8 mouse cellular contexts compared by ENCODE assay signal in the genomic region with DNA sequence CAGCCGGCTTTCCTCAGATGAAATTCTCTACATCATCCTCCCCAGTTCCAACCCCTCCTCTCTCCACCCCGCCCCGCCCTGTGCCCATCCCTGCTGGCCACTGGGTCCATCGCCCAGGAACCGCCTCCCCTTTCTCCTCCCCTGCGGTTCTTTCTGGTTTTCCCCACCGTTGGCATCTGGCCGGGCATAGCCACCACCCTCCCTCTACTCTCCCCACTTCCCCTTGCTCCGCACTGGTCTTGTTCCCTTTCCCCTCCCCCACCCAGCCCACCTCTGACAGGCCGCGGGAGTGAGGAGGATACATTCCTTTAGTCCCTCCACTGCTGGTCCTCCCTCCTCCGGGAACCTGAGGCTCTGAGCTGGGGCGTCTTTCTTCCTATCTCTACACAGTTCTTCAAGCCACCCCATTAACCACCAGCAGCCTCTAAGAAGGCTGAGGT. TPM values are rescaled to one million over a fixed set of nuclear protein-coding genes. Genes with fewer than 3 reads are reported as not detected.
DNase-seq lines count a peak whose midpoint lies in the region; ATAC-seq and TF ChIP-seq lines count a peak whose summit lies in the region.

No protein-coding gene starts in this region.

- WGBS in liver, embryonic 12.5 days (ENCODE audit: insufficient replicate concordance) = 3% methylated on average over 13 of the region's 13 CpGs
- under 1% methylated on average over 12 of the region's 13 CpGs for WGBS in stomach, embryonic 14.5 days
- 7% methylated on average over 13 of the region's 13 CpGs for WGBS in heart, adult 2 months

- no peak overlapping the region for H3K9ac ChIP-seq in liver, embryonic 12.5 days
- no peak overlapping the region for H3K9ac ChIP-seq in stomach, embryonic 14.5 days (replicated peaks; ENCODE audit: low read depth, low read length)
- no peak overlapping the region for H3K9ac ChIP-seq in heart, adult 2 months (ENCODE audit: low read depth, low read length)

- no peak for TF ChIP-seq POLR2A in heart, adult 2 months (IDR thresholded peaks at IDR 0.05; ENCODE audit: insufficient read depth, low read depth, low read length)

- H3K36me3 ChIP-seq in liver, embryonic 12.5 days = no peaks in the 10 kb centered on the region
- H3K36me3 ChIP-seq in stomach, embryonic 14.5 days (ENCODE audit: control insufficient read depth, insufficient read depth, low read length) = no peaks in the 10 kb centered on the region
- no peaks in the 10 kb centered on the region for H3K36me3 ChIP-seq in heart, adult 2 months (ENCODE audit: control insufficient read depth, insufficient read depth, low read length)

- no peak overlapping the region for H3K27ac ChIP-seq in liver, embryonic 12.5 days
- no peak overlapping the region for H3K27ac ChIP-seq in stomach, embryonic 14.5 days (ENCODE audit: low read length)
- no peak overlapping the region for H3K27ac ChIP-seq in heart, adult 2 months

- peak overlapping the region; percentile 61; the same call in 1 of the 2 replicates for H3K4me2 ChIP-seq in liver, embryonic 12.5 days
- peak overlapping the region; percentile 92 for H3K4me2 ChIP-seq in stomach, embryonic 14.5 days (replicated peaks; ENCODE audit: low read depth, low read length)

- H3K9me3 ChIP-seq in liver, embryonic 12.5 days (replicated peaks) = no peaks in the 10 kb centered on the region
- no peaks in the 10 kb centered on the region for H3K9me3 ChIP-seq in stomach, embryonic 14.5 days (ENCODE audit: control insufficient read depth, low read depth, low read length)

- intact Hi-C loops in heart, adult 2 months (cut with DNase I) = no loop called here

- H3K27me3 ChIP-seq in liver, embryonic 12.5 days (replicated peaks) = peaks cover 67% of the 10 kb centered on the region
- H3K27me3 ChIP-seq in stomach, embryonic 14.5 days (ENCODE audit: control insufficient read depth, insufficient read depth, low read length) = no peaks in the 10 kb centered on the region; the same call in 1 of the 2 replicates
- peaks cover 9% of the 10 kb centered on the region for H3K27me3 ChIP-seq in heart, adult 2 months (ENCODE audit: control insufficient read depth, insufficient read depth, low read length)

- H3K4me1 ChIP-seq in liver, embryonic 12.5 days = peaks cover 19% of the 10 kb centered on the region
- peaks cover 10% of the 10 kb centered on the region for H3K4me1 ChIP-seq in stomach, embryonic 14.5 days (ENCODE audit: control insufficient read depth, insufficient read depth, low read length)
- no peaks in the 10 kb centered on the region for H3K4me1 ChIP-seq in heart, adult 2 months (ENCODE audit: control insufficient read depth, insufficient read depth, low read length)

- H3K79me2 ChIP-seq in heart, adult 2 months (replicated peaks; ENCODE audit: control insufficient read depth, insufficient read depth, low read length) = no peaks in the 10 kb centered on the region

- ATAC-seq in liver, embryonic 12.5 days = peak; percentile 63
- ATAC-seq in stomach, embryonic 14.5 days (ENCODE audit: insufficient number of reproducible peaks, insufficient read depth, low FRiP score, low read depth) = no peak

- TF ChIP-seq EP300 in heart, adult 2 months (IDR thresholded peaks at IDR 0.05; ENCODE audit: insufficient read depth, low read depth, low read length) = no peak

- H3K4me3 ChIP-seq in liver, embryonic 12.5 days = no peak overlapping the region
- H3K4me3 ChIP-seq in stomach, embryonic 14.5 days (ENCODE audit: low read depth, low read length) = peak overlapping the region; percentile 52
- no peak overlapping the region for H3K4me3 ChIP-seq in heart, adult 2 months

- no peak for TF ChIP-seq CTCF in heart, adult 2 months (IDR thresholded peaks at IDR 0.05)

- DNase-seq in ovary, postnatal 36 days (ENCODE audit: low spot score) = peak; percentile 10
- DNase-seq in ovary, adult 18-20 months (ENCODE audit: low spot score) = no peak
- DNase-seq in cerebellum, postnatal 36 days = peak; percentile 83 to 88
- peak; percentile 8 for DNase-seq in gastrocnemius, postnatal 10 days
- no peak for DNase-seq in kidney, adult 8-10 months
- no peak for DNase-seq in heart, adult 2 months

RNA-seq across cellular contexts. Expression of a gene that starts 1.5 kb away (rescaled TPM):
- total RNA-seq in gastrocnemius, postnatal 10 days (2021) = 10 to 100 TPM; 22.9 to 31.4 TPM
- 1.1 and 1.3 TPM in 2 replicates for polyA plus RNA-seq in liver, embryonic 12.5 days (2016; fragmentation: Nextera tagmentation; extraction: Ambion mirVana)
- polyA plus RNA-seq in stomach, embryonic 14.5 days (2014; fragmentation: Nextera tagmentation; extraction: Ambion mirVana) = 8.8 and 10.1 TPM in 2 replicates
- total RNA-seq in heart, adult 2 months (2021) = 1 to 10 TPM; 1.6 to 2.6 TPM
- polyA plus RNA-seq in heart, adult 2 months (2012; rRNA removed) = 4.1 and 8.1 TPM in 2 replicates

RNA-seq across cellular contexts. Expression of a gene that starts 15.3 kb away (rescaled TPM):
- total RNA-seq in gastrocnemius, postnatal 10 days (2021) = 1 to 10 TPM in 1 of 2 experiments, under 1 TPM in 1; 0.26 to 1.0 TPM
- 2.8 and 4.0 TPM in 2 replicates for polyA plus RNA-seq in liver, embryonic 12.5 days (2016; fragmentation: Nextera tagmentation; extraction: Ambion mirVana)
- polyA plus RNA-seq in stomach, embryonic 14.5 days (2014; fragmentation: Nextera tagmentation; extraction: Ambion mirVana) = 1.3 and 2.2 TPM in 2 replicates
- 1 to 10 TPM; 1.1 to 1.4 TPM for total RNA-seq in heart, adult 2 months (2021)
- polyA plus RNA-seq in heart, adult 2 months (2012; rRNA removed) = 0.82 and 1.4 TPM in 2 replicates

RNA-seq across cellular contexts. Expression of a gene that starts 32.4 kb away (rescaled TPM):
- total RNA-seq in gastrocnemius, postnatal 10 days (2021) = 10 to 100 TPM in 1 of 2 experiments, 1 to 10 TPM in 1; 8.4 to 11.3 TPM
- polyA plus RNA-seq in liver, embryonic 12.5 days (2016; fragmentation: Nextera tagmentation; extraction: Ambion mirVana) = 54.2 and 56.5 TPM in 2 replicates
- polyA plus RNA-seq in stomach, embryonic 14.5 days (2014; fragmentation: Nextera tagmentation; extraction: Ambion mirVana) = 1.5 and 1.9 TPM in 2 replicates
- total RNA-seq in heart, adult 2 months (2021) = under 1 TPM in 1 of 2 experiments, not detected in 1; 0.59 TPM
- polyA plus RNA-seq in heart, adult 2 months (2012; rRNA removed) = 1.4 and 1.8 TPM in 2 replicates

Comparison
In these comparisons a context has a peak if more than half of its experiments do, and no peak if none do; other contexts are left out.
1. DNase-seq: peak in ovary, postnatal 36 days (single experiment), cerebellum, postnatal 36 days (2 of 2) and gastrocnemius, postnatal 10 days (single experiment); none in ovary, adult 18-20 months (single experiment), kidney, adult 8-10 months (0 of 2) and heart, adult 2 months (0 of 2).
2. RNA of a gene that starts 32.4 kb away (polyA plus RNA-seq): 54.2 to 56.5 TPM in liver, embryonic 12.5 days; 1.5 to 1.9 TPM in stomach, embryonic 14.5 days and 1.4 to 1.8 TPM in heart, adult 2 months; every median in the first group is over 10 times any median in the second.